Mouse (Mus musculus) thymus, adult 2 months (tissue): Measurements from ENCODE around the gene Iqcd. TPM values are rescaled to one million over a fixed set of nuclear protein-coding genes. Genes with fewer than 3 reads are reported as not detected.
A peak's percentile ranks its signal among the peaks of the same experiment; 100 is the strongest.

Experiments used
- DNase-seq: peaks from one replicate; pipeline ENCODE4 v3.0.0; 2021
- H3K27ac ChIP-seq: fragments of 200-500 bp; 2 replicates; pipeline ENCODE4 v1.5.1; 2012; ENCODE audit warnings: low read length, control low read depth; ENCODE audit not compliant: control insufficient read depth, insufficient read depth
- H3K27me3 ChIP-seq: fragments of 200-500 bp; 2 replicates; pipeline ENCODE4 v1.6.1; 2012; ENCODE audit warnings: mild to moderate bottlenecking, low read length, moderate library complexity, mixed read lengths; ENCODE audit not compliant: control insufficient read depth, insufficient read depth
- H3K36me3 ChIP-seq: fragments of 200-500 bp; 2 replicates; pipeline ENCODE4 v1.6.1; 2012; ENCODE audit warnings: mild to moderate bottlenecking, low read length, moderate library complexity; ENCODE audit not compliant: control insufficient read depth, insufficient read depth
- H3K4me1 ChIP-seq: fragments of 200-500 bp; replicated peaks from 2 replicates; pipeline ENCODE4 v1.6.1; 2012; ENCODE audit warnings: low read length; ENCODE audit not compliant: control insufficient read depth, insufficient read depth
- H3K4me3 ChIP-seq: fragments of 200-500 bp; 2 replicates; pipeline ENCODE4 v1.5.1; 2012; ENCODE audit warnings: mild to moderate bottlenecking, low read length, control low read depth, moderate library complexity; ENCODE audit not compliant: control insufficient read depth, insufficient read depth
- CTCF ChIP-seq: fragments of 200-500 bp; IDR thresholded peaks from 2 replicates; pipeline ENCODE4 v1.5.1; 2012; ENCODE audit warnings: mild to moderate bottlenecking, control low read depth, low read length, moderate library complexity, borderline replicate concordance; ENCODE audit not compliant: control insufficient read depth, poor library complexity, insufficient read depth; ENCODE audit errors: extremely low read depth
- POLR2A ChIP-seq: fragments of 200-500 bp; IDR thresholded peaks from 2 replicates; pipeline ENCODE4 v1.6.1; 2012; ENCODE audit warnings: mild to moderate bottlenecking, low read length, control low read depth, moderate library complexity; ENCODE audit not compliant: control insufficient read depth, poor library complexity, insufficient read depth; ENCODE audit errors: extremely low read depth
- WGBS: fragments of 180-500 bp; shearing (Covaris S2); methylation state at CpG from one replicate; pipeline ENCODE4 v1.1.7; 2018; 5-methylcytosine and 5-hydroxymethylcytosine counted together
- polyA plus RNA-seq: library from polyadenylated mRNA; depleted of rRNA; stranded (reverse); fragments of >200 nt; gene quantifications from 2 replicates; pipeline ENCODE4 v1.2.3, GENCODE M21; 2012

The Iqcd gene
- polyA plus RNA-seq, 1 experiment: 3.0 TPM

DNA sequence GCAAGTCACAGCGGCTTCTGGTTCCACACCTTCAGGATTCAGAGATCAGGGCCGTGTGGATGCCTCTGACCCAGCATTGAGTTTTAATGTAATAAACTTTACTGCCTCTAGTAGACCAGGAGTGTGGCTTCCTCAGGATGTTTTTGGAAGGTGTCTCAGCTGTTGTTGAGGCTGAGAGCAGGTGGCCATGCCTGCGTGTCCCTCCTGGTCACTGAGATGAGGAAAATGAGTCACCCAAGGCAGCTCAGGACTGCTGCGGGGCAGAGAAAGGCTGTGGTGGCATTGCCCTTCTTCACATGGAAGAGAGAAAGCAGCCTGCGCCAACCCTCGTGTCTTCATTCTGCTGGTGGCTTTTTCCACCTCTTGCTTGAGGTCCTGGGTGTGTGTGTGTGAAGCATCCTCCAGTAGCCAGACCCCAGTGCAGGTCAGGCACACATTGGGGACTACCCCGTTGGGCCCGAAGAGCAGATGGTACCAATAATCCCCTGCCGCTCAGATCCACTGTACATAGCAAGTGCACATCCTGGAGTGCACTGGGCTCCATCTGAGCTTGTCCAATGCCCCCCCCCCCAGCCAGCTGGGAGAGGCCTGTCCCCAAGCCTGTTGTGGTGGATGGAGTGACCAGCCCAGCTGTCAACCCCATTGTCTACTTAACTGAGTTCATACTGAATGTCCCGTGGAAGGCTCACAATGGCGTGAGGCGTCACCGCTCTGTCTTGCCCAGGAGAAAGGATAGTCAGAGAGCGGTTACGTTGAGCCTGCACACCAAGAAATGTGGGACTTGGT is 38.9 kb downstream of the Iqcd start:
- Histone ChIP-seq H3K27ac (no peak overlapping the region), H3K36me3 (peaks cover 43% of the 10 kb centered on the region), H3K27me3 (no peaks in the 10 kb centered on the region), H3K4me3 (no peak overlapping the region), H3K4me1 (peaks cover 51% of the 10 kb centered on the region)
- DNase-seq: no peak
- WGBS: 96% methylated on average over 15 of the region's 15 CpGs
- TF ChIP-seq CTCF (no peak), POLR2A (no peak)

DNA sequence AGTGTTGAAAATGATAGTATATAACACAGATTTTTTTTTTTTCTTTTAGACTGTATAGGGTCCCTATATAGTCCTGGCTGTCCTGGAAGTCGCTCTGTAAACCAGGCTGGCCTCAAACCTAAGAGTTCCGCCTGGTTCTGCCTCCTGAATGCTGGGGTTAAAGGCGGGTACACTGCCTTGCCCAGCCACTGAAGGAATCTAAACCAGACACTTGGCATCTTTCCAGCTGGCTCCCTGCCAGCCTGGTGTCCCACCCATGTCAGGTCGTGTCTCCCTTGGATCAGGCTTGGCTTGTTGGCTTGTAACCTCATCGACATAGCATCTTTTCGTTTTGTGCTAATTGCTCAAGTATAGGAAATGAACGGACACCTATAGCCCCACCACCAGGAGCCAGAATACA is 39.8 kb downstream of the Iqcd start:
- H3K36me3 ChIP-seq: peaks cover 40% of the 10 kb centered on the region
- peaks cover 41% of the 10 kb centered on the region for H3K4me1 ChIP-seq
- H3K27me3 ChIP-seq: no peaks in the 10 kb centered on the region
- TF ChIP-seq POLR2A (no peak), CTCF (no peak)
- WGBS: 65% methylated on average over 7 of the region's 7 CpGs
- no peak for DNase-seq
- H3K4me3 ChIP-seq: no peak overlapping the region
- H3K27ac ChIP-seq: no peak overlapping the region

DNA sequence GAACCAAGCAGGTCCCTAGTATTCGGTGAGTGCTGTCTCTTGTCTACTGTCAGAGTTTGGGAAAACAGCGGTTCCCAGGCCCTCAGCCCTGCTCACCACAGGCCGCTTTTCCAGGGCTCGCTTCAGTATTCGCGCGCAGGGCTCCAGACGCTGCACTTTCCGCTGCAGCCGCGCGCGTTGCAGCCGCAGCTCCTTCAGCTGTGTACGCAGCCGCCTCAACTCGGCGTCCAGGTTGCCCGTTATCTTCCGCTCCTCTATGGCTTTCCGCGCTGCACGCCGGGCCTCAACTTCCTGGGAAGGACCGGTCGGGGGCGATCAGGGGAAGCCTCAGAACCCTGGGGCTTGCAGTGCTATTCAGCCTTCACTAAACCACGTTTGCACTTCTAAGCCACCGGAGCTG is 42.3 kb downstream of the Iqcd start:
- 7% methylated on average over 29 of the region's 29 CpGs for WGBS
- peak; percentile 60 for DNase-seq
- peaks cover 39% of the 10 kb centered on the region for H3K4me1 ChIP-seq
- H3K4me3 ChIP-seq: peak overlapping the region; percentile 27
- no peak for TF ChIP-seq CTCF
- TF ChIP-seq POLR2A: peak; percentile 18; the same call in 1 of the 2 replicates
- H3K27ac ChIP-seq: peak overlapping the region; percentile 73; the same call in 1 of the 2 replicates
- H3K27me3 ChIP-seq: no peaks in the 10 kb centered on the region
- H3K36me3 ChIP-seq: peaks cover 21% of the 10 kb centered on the region

DNA sequence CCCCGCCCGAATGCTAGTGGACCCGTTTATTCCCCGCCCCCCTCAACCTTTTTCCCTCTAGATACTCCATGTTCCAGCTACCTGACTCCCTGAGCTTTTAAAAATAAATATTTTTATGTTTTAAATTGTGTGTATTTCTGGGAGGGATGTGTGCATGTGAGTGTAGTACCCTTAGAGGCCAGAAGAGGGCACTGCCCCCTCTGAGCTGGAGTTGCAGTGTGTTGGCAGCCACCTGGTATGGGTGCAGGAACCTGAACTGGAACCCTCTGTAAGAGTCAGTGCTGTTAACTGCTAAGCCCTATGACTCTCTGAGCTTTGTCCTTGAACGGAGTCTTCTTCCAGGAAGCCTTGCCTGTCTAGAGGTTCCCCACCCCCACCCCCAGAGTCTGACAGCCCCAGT is 43.1 kb downstream of the Iqcd start:
- peaks cover 13% of the 10 kb centered on the region for H3K36me3 ChIP-seq
- TF ChIP-seq CTCF (peak; percentile 30; the same call in 1 of the 2 replicates), POLR2A (no peak)
- DNase-seq: no peak
- H3K27ac ChIP-seq: no peak overlapping the region
- WGBS: 93% methylated on average over 5 of the region's 5 CpGs
- no peak overlapping the region for H3K4me3 ChIP-seq
- no peaks in the 10 kb centered on the region for H3K27me3 ChIP-seq
- peaks cover 39% of the 10 kb centered on the region for H3K4me1 ChIP-seq

DNA sequence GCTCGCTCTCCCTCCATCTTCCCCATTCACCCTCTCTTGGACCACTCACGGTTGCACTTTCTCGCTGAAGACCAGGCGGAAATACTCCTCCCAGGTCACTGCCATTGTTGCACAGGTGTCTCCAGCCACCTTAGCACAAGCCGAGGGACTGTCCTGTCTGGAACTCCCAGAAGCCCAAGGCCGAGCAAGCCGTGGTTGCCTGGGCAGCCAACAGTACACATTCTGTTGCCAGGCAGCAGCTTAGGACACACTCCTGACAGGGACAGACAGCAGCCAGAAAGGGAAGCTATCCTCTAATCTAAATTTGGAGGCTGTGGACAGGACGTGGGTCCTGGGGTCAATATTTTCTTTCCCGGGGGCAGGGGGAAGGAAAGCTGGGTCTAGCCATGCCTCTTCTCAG is 45.3 kb downstream of the Iqcd start, which contains the start of gene Cfap73:
Gene Cfap73 (minus strand): TSS at position 105 of the 400 bp plus-strand sequence.
- Histone ChIP-seq H3K27ac (no peak within 1 kb of the TSS), H3K36me3 (no peaks in the 10 kb centered on the region), H3K27me3 (no peaks in the 10 kb centered on the region), H3K4me1 (peaks cover 23% of the 10 kb centered on the region), H3K4me3 (no peak within 1 kb of the TSS)
- no peak for DNase-seq
- 72% methylated on average over 9 of the region's 9 CpGs for WGBS
- TF ChIP-seq POLR2A: no peak
- TF ChIP-seq CTCF: no peak

DNA sequence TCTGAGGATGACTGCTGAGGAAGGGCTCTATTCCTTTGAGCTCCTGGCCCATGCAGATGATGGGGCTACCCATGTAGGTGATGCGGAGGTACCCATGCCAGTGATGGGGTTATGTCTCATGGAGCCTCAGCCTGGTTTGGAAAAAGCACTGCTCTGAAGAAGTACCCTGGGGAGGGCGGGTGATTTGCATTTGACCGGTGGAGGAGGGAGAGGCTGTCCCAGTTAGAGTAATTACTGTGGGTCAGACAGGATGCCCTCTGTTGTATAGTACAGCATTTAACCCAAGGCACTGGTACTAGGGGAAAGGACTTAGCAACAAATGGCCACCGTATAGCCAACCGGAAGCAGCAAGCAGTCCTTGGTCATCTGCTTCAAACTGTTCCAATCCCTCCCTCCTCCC is 46.0 kb downstream of the Iqcd start:
- Histone ChIP-seq H3K4me3 (no peak overlapping the region), H3K36me3 (no peaks in the 10 kb centered on the region), H3K4me1 (peaks cover 16% of the 10 kb centered on the region), H3K27me3 (no peaks in the 10 kb centered on the region), H3K27ac (no peak overlapping the region)
- 64% methylated on average over 5 of the region's 5 CpGs for WGBS
- TF ChIP-seq CTCF: no peak
- no peak for DNase-seq

DNA sequence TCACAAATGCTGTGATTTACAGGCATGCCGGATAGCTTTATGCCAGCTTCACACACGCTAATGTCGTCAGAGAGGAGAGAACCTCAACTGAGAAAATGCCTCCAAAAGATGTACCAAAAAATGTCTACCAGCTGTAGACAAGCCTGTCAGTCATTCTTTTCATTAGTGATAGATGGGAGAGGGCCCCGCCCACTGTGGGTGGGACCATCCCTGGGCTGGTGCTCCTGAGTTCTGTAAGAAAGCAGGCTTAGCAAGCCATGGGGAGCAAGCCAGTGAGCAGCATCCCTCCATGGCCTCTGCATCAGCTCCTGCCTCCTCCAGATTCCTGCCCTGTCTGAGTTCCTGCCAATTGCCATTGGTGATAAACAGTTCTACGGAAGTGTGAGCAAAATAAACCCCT is 46.8 kb downstream of the Iqcd start:
- Histone ChIP-seq H3K27ac (no peak overlapping the region), H3K4me1 (peaks cover 8% of the 10 kb centered on the region), H3K36me3 (no peaks in the 10 kb centered on the region), H3K27me3 (no peaks in the 10 kb centered on the region), H3K4me3 (no peak overlapping the region)
- DNase-seq: no peak
- 94% methylated on average over 5 of the region's 5 CpGs for WGBS
- no peak for TF ChIP-seq CTCF
- no peak for TF ChIP-seq POLR2A

DNA sequence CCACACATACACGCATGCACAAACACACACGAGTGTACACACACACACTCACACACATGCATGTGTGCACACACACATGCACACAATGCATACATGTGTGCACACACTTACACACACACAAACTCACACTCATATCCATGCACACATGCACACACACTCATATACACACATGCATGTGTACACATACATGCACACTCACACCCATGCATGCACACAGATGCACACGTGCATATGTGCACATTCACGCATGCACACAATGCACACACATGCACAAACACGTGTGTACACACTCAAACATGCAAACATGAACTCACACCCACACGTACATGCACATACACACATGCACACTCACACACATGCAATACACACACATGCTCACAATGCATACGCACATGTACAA is 51.3 kb downstream of the Iqcd start:
- no peaks in the 10 kb centered on the region for H3K36me3 ChIP-seq
- H3K4me3 ChIP-seq: no peak overlapping the region
- peaks cover 7% of the 10 kb centered on the region for H3K4me1 ChIP-seq
- 97% methylated on average over 7 of the region's 7 CpGs for WGBS
- H3K27me3 ChIP-seq: no peaks in the 10 kb centered on the region
- H3K27ac ChIP-seq: no peak overlapping the region
- no peak for TF ChIP-seq POLR2A
- no peak for DNase-seq
